Mouse (Mus musculus): Measurements from ENCODE around the gene Klf16.

DNA sequence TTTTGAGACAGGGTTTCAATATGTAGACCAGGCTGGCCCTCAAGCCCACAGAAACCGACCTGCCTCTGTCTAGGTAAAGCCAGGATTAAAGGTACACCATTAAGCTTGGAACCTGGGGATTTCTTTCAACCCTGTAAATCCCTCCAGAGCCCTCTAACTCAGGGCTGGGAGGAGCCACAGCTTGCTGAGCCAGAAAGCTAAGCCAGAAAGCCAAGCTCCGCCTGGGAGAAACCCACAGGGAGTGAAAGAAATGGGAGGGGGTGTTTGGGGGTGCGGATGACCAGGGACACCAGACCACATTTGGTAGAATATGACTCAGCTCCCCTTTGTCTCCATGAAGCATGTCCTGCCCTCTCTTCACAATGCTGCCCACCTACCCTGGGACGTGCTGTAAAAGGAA is 19.2 kb upstream of the Klf16 start:
- TF ChIP-seq CTCF (IDR thresholded peaks at IDR 0.05; ENCODE audit: extremely low read depth, insufficient read length, insufficient replicate concordance, low read depth, low read length) (no peak), POLR2A (IDR thresholded peaks at IDR 0.05; ENCODE audit: low read depth, low read length) (no peak)

Measured in small intestine, adult 2 months (tissue).